Mouse (Mus musculus): ENCODE results near the gene Fos. TPM values are rescaled to one million over a fixed set of nuclear protein-coding genes. Genes with fewer than 3 reads are reported as not detected.
"Not testable (repeated sequence)": the region's sequence is repeated elsewhere in the genome, so short reads cannot be mapped to it uniquely, and the experiment has no call there.

Fos gene
- polyA plus RNA-seq, 1 experiment from 2014 or later: 2.7 TPM

GRCm38 (mm10) chr12:85523421-85524192 lies 49.9 kb downstream of the Fos start:
- no peak overlapping the region for H3K4me3 ChIP-seq (replicated peaks; ENCODE audit: low read length)
- no peak overlapping the region for H3K9ac ChIP-seq
- H3K27ac ChIP-seq: 0 out of 2 replicates have a peak overlapping the region, but pooled peaks have one; percentile 32
- ATAC-seq (ENCODE audit: low FRiP score) (no peak), DNase-seq (ENCODE audit: low spot score) (no peak)
- no peaks in the 10 kb centered on the region for H3K9me3 ChIP-seq (ENCODE audit: control insufficient read depth, low read length)
- peaks cover 13% of the 10 kb centered on the region for H3K4me1 ChIP-seq (replicated peaks; ENCODE audit: control insufficient read depth, insufficient read depth, low read length)
- no peaks in the 10 kb centered on the region for H3K36me3 ChIP-seq (replicated peaks; ENCODE audit: control insufficient read depth, insufficient read depth)
- H3K27me3 ChIP-seq (ENCODE audit: control insufficient read depth, insufficient read depth, low read length): no peaks in the 10 kb centered on the region
- 63% methylated on average over 14 of the region's 14 CpGs for WGBS
- H3K4me2 ChIP-seq (replicated peaks): no peak overlapping the region

- Histone ChIP-seq H3K4me1 (replicated peaks; ENCODE audit: control insufficient read depth, insufficient read depth, low read length) (peaks cover 13% of the 10 kb centered on the region), H3K36me3 (replicated peaks; ENCODE audit: control insufficient read depth, insufficient read depth) (no peaks in the 10 kb centered on the region), H3K27me3 (ENCODE audit: control insufficient read depth, insufficient read depth, low read length) (no peaks in the 10 kb centered on the region), H3K4me3 (replicated peaks; ENCODE audit: low read length) (no peak overlapping the region), H3K27ac (peak overlapping the region; percentile 32; the same call in 1 of the 2 replicates), H3K9ac (no peak overlapping the region), H3K4me2 (replicated peaks) (0 out of 2 replicates have a peak overlapping the region, but pooled peaks have one; percentile 0), H3K9me3 (ENCODE audit: control insufficient read depth, low read length) (no peaks in the 10 kb centered on the region)
- DNase-seq (ENCODE audit: low spot score) (no peak), ATAC-seq (ENCODE audit: low FRiP score) (peak; percentile 55; the same call in 1 of the 2 replicates)
- WGBS: 33% methylated on average over 8 of the region's 8 CpGs
These were observed 50.6 kb downstream of the Fos start for GRCm38 (mm10) chr12:85524193-85524858.

GRCm38 (mm10) chr12:85524859-85525495 lies 51.3 kb downstream of the Fos start:
- 0 out of 2 replicates have a peak overlapping the region, but pooled peaks have one; percentile 0 for H3K4me2 ChIP-seq (replicated peaks)
- 61% methylated on average over 11 of the region's 11 CpGs for WGBS
- not testable (repeated sequence) for ATAC-seq (ENCODE audit: low FRiP score)

More at GRCm38 (mm10) chr12:85524859-85525495, 51.3 kb downstream of the Fos start:
- H3K4me1 ChIP-seq (replicated peaks; ENCODE audit: control insufficient read depth, insufficient read depth, low read length): peaks cover 13% of the 10 kb centered on the region
- not testable (repeated sequence) for H3K9me3 ChIP-seq (ENCODE audit: control insufficient read depth, low read length); H3K36me3 ChIP-seq (replicated peaks; ENCODE audit: control insufficient read depth, insufficient read depth); H3K4me3 ChIP-seq (replicated peaks; ENCODE audit: low read length); H3K9ac ChIP-seq; DNase-seq (ENCODE audit: low spot score); H3K27me3 ChIP-seq (ENCODE audit: control insufficient read depth, insufficient read depth, low read length)
- 0 out of 2 replicates have a peak overlapping the region, but pooled peaks have one; percentile 32 for H3K27ac ChIP-seq

Other genes with a start within 250 kb of the Fos start
- gene Mlh3, start 203.3 kb upstream of the Fos start, polyA plus RNA-seq (2014; fragmentation: Nextera tagmentation; extraction: Ambion mirVana): 9.4 and 9.5 TPM in 2 replicates
- gene Acyp1, start 185.5 kb upstream of the Fos start, polyA plus RNA-seq (2014; fragmentation: Nextera tagmentation; extraction: Ambion mirVana): 46.8 and 59.1 TPM in 2 replicates
- 1.9 and 2.0 TPM in 2 replicates for gene Zc2hc1c, start 185.3 kb upstream of the Fos start, polyA plus RNA-seq (2014; fragmentation: Nextera tagmentation; extraction: Ambion mirVana)
- gene Nek9, start 134.5 kb upstream of the Fos start, polyA plus RNA-seq (2014; fragmentation: Nextera tagmentation; extraction: Ambion mirVana): 9.5 and 10.0 TPM in 2 replicates
- 234 and 256 TPM in 2 replicates for gene Tmed10, start 99.0 kb upstream of the Fos start, polyA plus RNA-seq (2014; fragmentation: Nextera tagmentation; extraction: Ambion mirVana)
- 0.83 and 1.3 TPM in 2 replicates for gene Jdp2, start 125.1 kb downstream of the Fos start, polyA plus RNA-seq (2014; fragmentation: Nextera tagmentation; extraction: Ambion mirVana)
- gene Batf, start 212.8 kb downstream of the Fos start, polyA plus RNA-seq (2014; fragmentation: Nextera tagmentation; extraction: Ambion mirVana): 0.81 and 1.1 TPM in 2 replicates